Mouse (Mus musculus): ENCODE results near the gene Ssr2.

DNA sequence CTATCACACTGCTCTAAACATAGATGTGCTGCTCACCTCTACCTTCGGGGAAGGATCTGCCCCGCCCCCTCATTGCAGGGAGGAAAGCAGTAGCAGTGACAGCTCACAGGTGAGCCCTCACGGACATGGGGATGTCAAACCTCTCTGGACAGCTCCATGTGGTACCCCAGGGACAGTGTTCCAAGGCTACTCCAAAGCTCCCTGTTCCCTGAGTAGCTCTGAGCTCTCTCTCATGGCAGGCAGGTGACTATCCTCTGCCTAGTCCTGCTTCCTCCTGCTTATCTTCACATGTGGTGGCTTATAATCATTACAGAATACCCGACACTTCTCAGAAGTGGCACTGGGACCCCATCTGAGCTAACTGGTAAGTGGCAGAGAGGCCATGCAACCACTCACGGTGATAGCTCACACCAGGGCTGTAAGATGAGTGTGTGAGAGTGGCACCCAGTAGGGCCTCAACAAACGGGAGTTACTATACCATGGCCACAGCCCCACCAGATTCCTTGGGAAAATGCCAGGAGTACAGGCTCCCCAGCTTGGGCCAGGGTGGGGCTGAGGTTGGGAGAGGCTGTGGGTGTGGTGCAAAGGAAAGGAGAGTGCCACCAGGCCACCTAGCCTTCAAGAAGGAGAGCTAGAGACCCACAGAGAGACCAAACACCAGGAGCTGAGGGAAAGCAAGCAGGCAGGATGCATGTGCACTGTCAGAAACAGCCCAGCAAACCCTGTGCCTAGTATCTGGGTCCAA is 28.8 kb upstream of the Ssr2 start:
- TF ChIP-seq GATA1 (IDR thresholded peaks at IDR 0.05; ENCODE audit: low read length) (no peak), TAL1 (IDR thresholded peaks at IDR 0.05; ENCODE audit: low read length) (no peak)
